Mouse (Mus musculus) midbrain, embryonic 12.5 days (tissue): Measurements from ENCODE around the gene Astn1. TPM values are rescaled to one million over a fixed set of nuclear protein-coding genes. Genes with fewer than 3 reads are reported as not detected.

Experiments used
- ATAC-seq: fragments of 200-750 bp; cut with Nextera tagmentation; 2 replicates; pipeline ENCODE4 v1.8.0; 2017; ENCODE audit warnings: low read depth, moderate TSS enrichment, moderate library complexity; ENCODE audit not compliant: low FRiP score
- H3K27ac ChIP-seq: fragments of 300-500 bp; sonication (generic); replicated peaks from 2 replicates; pipeline ENCODE4 v1.5.1; 2016; ENCODE audit warnings: mild to moderate bottlenecking
- H3K27me3 ChIP-seq: fragments of 300-500 bp; sonication (generic); 2 replicates; pipeline ENCODE4 v1.6.1; 2016; ENCODE audit warnings: mild to moderate bottlenecking
- H3K36me3 ChIP-seq: fragments of 300-500 bp; sonication (generic); 2 replicates; pipeline ENCODE4 v1.6.1; 2016
- H3K4me1 ChIP-seq: fragments of 300-500 bp; sonication (generic); 2 replicates; pipeline ENCODE4 v1.6.1; 2016
- H3K4me2 ChIP-seq: fragments of 300-500 bp; sonication (generic); replicated peaks from 2 replicates; pipeline ENCODE4 v1.6.1; 2016; ENCODE audit warnings: mild to moderate bottlenecking, moderate library complexity
- H3K4me3 ChIP-seq: fragments of 300-500 bp; sonication (generic); 2 replicates; pipeline ENCODE4 v1.5.1; 2016; ENCODE audit warnings: mild to moderate bottlenecking
- H3K9ac ChIP-seq: fragments of 300-500 bp; sonication (generic); replicated peaks from 2 replicates; pipeline ENCODE4 v1.6.1; 2016; ENCODE audit warnings: mild to moderate bottlenecking, moderate library complexity
- H3K9me3 ChIP-seq: fragments of 300-500 bp; sonication (generic); 2 replicates; pipeline ENCODE4 v1.6.1; 2016; ENCODE audit warnings: mild to moderate bottlenecking
- WGBS: fragments of 180-500 bp; shearing (Covaris S2); methylation state at CpG from one replicate; pipeline ENCODE4 v1.1.7; 2016; 5-methylcytosine and 5-hydroxymethylcytosine counted together
- polyA plus RNA-seq: library from polyadenylated mRNA; unstranded; fragments of >200 nt; fragmentation: Nextera tagmentation; extraction: Ambion mirVana; gene quantifications from 2 replicates; pipeline ENCODE4 v1.2.1, GENCODE M21; 2016

Astn1 gene
- polyA plus RNA-seq, 1 experiment from 2014 or later: 21.0 TPM

DNA sequence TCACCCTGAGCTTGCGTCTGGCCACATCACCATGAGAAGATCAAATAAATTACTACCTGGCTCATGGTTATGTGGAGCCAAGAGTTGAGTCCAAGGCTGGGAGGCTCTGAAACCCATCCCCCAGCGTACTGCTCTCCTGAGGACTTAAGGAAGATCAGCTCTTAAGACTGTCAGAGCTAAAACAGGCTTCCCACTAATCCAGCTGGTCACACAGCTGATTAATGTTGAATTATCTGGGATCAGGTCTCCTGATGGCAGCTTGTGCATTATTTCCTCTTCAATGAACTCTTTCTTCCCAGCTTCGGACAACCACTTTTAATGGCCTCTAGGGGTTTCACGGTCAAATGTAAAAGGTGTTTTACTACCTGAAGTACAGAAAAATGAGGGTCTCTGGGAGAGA, 184.4 kb downstream of the Astn1 start:
- 0 out of 2 replicates have a peak, but pooled peaks have one; percentile 8 for ATAC-seq
- WGBS: 24% methylated on average over 4 of the region's 4 CpGs
- no peaks in the 10 kb centered on the region for H3K36me3 ChIP-seq
- H3K4me1 ChIP-seq: peaks cover 29% of the 10 kb centered on the region
- no peak overlapping the region for H3K4me3 ChIP-seq
- H3K4me2 ChIP-seq: no peak overlapping the region
- H3K9me3 ChIP-seq: no peaks in the 10 kb centered on the region
- H3K9ac ChIP-seq: no peak overlapping the region
- H3K27ac ChIP-seq: no peak overlapping the region
- no peaks in the 10 kb centered on the region for H3K27me3 ChIP-seq

- ATAC-seq: peak; percentile 48; the same call in 1 of the 2 replicates
Measured at GRCm38 (mm10) chr1:158547592-158548211, 185.6 kb downstream of the Astn1 start.

DNA sequence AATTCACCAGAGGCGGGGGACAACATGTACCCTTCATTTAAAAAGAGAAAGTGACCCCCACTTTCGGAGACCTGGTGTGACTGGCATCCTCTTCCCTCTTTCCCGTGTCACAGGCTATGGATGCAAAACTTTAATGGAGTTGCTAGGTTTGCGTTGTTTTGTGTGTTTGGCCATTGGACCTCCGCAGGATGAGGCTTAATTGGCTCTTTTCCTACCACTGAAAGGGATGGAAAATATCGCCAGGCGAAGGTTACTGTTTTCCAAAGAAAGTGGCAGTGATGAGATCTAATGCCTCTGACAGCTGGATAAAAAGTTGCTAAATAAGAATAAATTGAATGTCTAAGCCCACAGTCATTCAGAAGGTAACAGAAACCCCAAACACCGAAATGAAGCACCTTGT, 186.2 kb downstream of the Astn1 start:
- Histone ChIP-seq H3K27ac (peak overlapping the region; percentile 55; the same call in 1 of the 2 replicates), H3K4me1 (peaks cover 47% of the 10 kb centered on the region)
- 65% methylated on average over 8 of the region's 8 CpGs for WGBS

More at GRCm38 (mm10) chr1:158547592-158548211, 185.6 kb downstream of the Astn1 start:
- H3K27me3 ChIP-seq: no peaks in the 10 kb centered on the region
- H3K27ac ChIP-seq: peak overlapping the region; percentile 55; the same call in 1 of the 2 replicates
- no peaks in the 10 kb centered on the region for H3K36me3 ChIP-seq
- H3K9ac ChIP-seq: peak overlapping the region; percentile 12; the same call in 1 of the 2 replicates
- H3K4me1 ChIP-seq: peaks cover 41% of the 10 kb centered on the region
- H3K9me3 ChIP-seq: no peaks in the 10 kb centered on the region
- H3K4me3 ChIP-seq: no peak overlapping the region
- H3K4me2 ChIP-seq: 0 out of 2 replicates have a peak overlapping the region, but pooled peaks have one; percentile 13
- 11% methylated on average over 3 of the region's 3 CpGs for WGBS

GRCm38 (mm10) chr1:158549616-158550015, 187.5 kb downstream of the Astn1 start:
- H3K9me3 ChIP-seq: no peaks in the 10 kb centered on the region
- no peak overlapping the region for H3K9ac ChIP-seq
- WGBS: 91% methylated on average over 2 of the region's 2 CpGs
- H3K4me2 ChIP-seq: no peak overlapping the region
- H3K36me3 ChIP-seq: no peaks in the 10 kb centered on the region
- H3K4me1 ChIP-seq: peaks cover 60% of the 10 kb centered on the region
- no peak overlapping the region for H3K27ac ChIP-seq
- no peaks in the 10 kb centered on the region for H3K27me3 ChIP-seq
- no peak for ATAC-seq
- H3K4me3 ChIP-seq: no peak overlapping the region

More for the DNA sequence above, 186.2 kb downstream of the Astn1 start:
- Histone ChIP-seq H3K9me3 (no peaks in the 10 kb centered on the region), H3K9ac (no peak overlapping the region), H3K27me3 (no peaks in the 10 kb centered on the region), H3K4me2 (no peak overlapping the region), H3K36me3 (no peaks in the 10 kb centered on the region), H3K4me3 (no peak overlapping the region)
- ATAC-seq: no peak

- Histone ChIP-seq H3K4me1 (peaks cover 54% of the 10 kb centered on the region), H3K36me3 (no peaks in the 10 kb centered on the region), H3K9me3 (no peaks in the 10 kb centered on the region), H3K27me3 (no peaks in the 10 kb centered on the region), H3K4me2 (peak overlapping the region; percentile 25), H3K4me3 (no peak overlapping the region), H3K9ac (no peak overlapping the region), H3K27ac (peak overlapping the region; percentile 42; the same call in 1 of the 2 replicates)
- 8% methylated on average over 6 of the region's 6 CpGs for WGBS
- peak; percentile 42; the same call in 1 of the 2 replicates for ATAC-seq
Measured at GRCm38 (mm10) chr1:158551951-158552350, 189.9 kb downstream of the Astn1 start.

DNA sequence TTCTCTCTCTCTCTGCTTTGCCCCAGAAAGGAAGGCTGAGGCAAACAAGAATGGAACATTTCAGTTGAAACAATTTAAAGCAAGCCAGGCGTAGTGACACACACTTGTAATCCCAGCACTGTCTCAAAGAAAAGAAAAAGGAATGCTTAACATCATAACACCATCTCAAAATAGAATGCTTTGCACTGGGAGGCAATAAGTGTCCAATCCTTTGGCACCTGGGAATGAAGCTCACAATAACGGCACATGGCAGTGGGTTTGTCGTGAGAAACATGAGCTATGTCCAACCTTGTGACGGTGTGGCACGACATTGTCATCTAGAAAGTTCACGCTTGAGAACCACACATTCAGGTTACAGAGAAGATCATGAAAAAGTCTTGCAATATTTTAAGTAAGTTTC, 191.3 kb downstream of the Astn1 start:
- Histone ChIP-seq H3K4me1 (peaks cover 40% of the 10 kb centered on the region), H3K4me2 (peak overlapping the region; percentile 20), H3K9ac (no peak overlapping the region), H3K9me3 (no peaks in the 10 kb centered on the region), H3K27ac (peak overlapping the region; percentile 78), H3K27me3 (no peaks in the 10 kb centered on the region), H3K4me3 (no peak overlapping the region), H3K36me3 (0 out of 2 replicates have a peak, but pooled peaks cover 3% of the 10 kb centered on the region)
- ATAC-seq: no peak
- 71% methylated on average over 6 of the region's 6 CpGs for WGBS

DNA sequence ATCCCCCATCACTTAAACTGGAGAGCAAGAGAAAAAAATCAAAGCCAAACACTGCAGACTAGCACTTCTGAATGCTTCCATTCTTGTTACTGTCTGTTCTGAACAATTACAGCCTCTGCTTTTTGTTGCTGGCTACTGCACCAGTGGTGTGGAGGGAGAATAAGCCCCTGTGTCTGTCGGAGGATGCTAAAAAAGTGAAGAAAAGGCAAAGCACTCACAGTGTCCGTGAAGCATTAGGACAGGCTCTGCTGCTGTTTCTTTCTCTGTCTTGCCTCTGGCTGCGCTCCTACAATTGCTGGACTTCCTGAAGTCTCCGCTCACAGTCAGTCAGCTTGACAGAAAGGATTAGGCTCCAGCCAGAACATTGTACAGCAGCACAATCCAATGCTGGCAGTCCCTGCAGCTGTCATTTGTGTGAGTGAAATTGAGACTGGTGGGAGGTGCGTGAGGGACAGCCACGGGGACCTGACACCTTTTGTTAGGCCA, 192.0 kb downstream of the Astn1 start:
- H3K27ac ChIP-seq: peak overlapping the region; percentile 78
- WGBS: 3% methylated on average over 6 of the region's 6 CpGs
- 0 out of 2 replicates have a peak, but pooled peaks cover 3% of the 10 kb centered on the region for H3K36me3 ChIP-seq
- peak overlapping the region; percentile 20 for H3K4me2 ChIP-seq
- H3K4me1 ChIP-seq: peaks cover 37% of the 10 kb centered on the region
- no peak overlapping the region for H3K9ac ChIP-seq
- no peaks in the 10 kb centered on the region for H3K27me3 ChIP-seq
- no peaks in the 10 kb centered on the region for H3K9me3 ChIP-seq
- ATAC-seq: peak; percentile 85
- no peak overlapping the region for H3K4me3 ChIP-seq

GRCm38 (mm10) chr1:158573168-158573567, 211.1 kb downstream of the Astn1 start:
- H3K4me1 ChIP-seq: no peaks in the 10 kb centered on the region
- ATAC-seq: no peak

DNA sequence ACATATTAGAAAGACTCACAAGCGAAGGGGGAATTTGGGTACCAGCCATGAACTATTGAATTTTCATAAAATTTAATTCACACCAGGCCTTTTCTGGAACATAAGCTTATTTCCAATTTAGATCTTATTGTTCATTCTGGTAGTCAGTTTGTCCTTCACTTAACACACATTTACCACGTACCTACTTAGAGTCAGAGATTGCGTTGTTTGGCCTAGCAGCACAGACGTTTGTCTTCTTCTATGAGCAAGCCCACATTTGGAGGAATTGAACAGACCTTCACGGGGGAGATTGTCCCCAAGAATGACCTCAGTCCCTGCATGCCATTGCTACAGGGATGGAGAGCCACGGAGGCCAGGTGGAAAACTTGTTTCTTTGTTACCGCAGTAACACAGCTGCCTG, 211.5 kb downstream of the Astn1 start:
- Histone ChIP-seq H3K4me2 (no peak overlapping the region), H3K4me1 (no peaks in the 10 kb centered on the region), H3K36me3 (peaks cover 12% of the 10 kb centered on the region; the same call in 1 of the 2 replicates), H3K27ac (no peak overlapping the region), H3K9ac (no peak overlapping the region), H3K27me3 (no peaks in the 10 kb centered on the region), H3K9me3 (no peaks in the 10 kb centered on the region), H3K4me3 (no peak overlapping the region)
- 91% methylated on average over 7 of the region's 7 CpGs for WGBS
- ATAC-seq: no peak

More at GRCm38 (mm10) chr1:158573168-158573567, 211.1 kb downstream of the Astn1 start:
- Histone ChIP-seq H3K4me2 (no peak overlapping the region), H3K27ac (no peak overlapping the region), H3K4me3 (no peak overlapping the region), H3K27me3 (no peaks in the 10 kb centered on the region), H3K9ac (no peak overlapping the region), H3K36me3 (peaks cover 12% of the 10 kb centered on the region; the same call in 1 of the 2 replicates), H3K9me3 (no peaks in the 10 kb centered on the region)
- 89% methylated on average over 5 of the region's 5 CpGs for WGBS

GRCm38 (mm10) chr1:158575997-158576396, 213.9 kb downstream of the Astn1 start:
- WGBS: 63% methylated on average over 1 of the region's 1 CpGs
- peaks cover 21% of the 10 kb centered on the region for H3K36me3 ChIP-seq
- H3K9ac ChIP-seq: no peak overlapping the region
- ATAC-seq: no peak
- no peak overlapping the region for H3K4me3 ChIP-seq
- no peaks in the 10 kb centered on the region for H3K27me3 ChIP-seq
- H3K9me3 ChIP-seq: no peaks in the 10 kb centered on the region
- H3K4me2 ChIP-seq: no peak overlapping the region
- H3K27ac ChIP-seq: no peak overlapping the region
- no peaks in the 10 kb centered on the region for H3K4me1 ChIP-seq

- ATAC-seq: no peak
- H3K36me3 ChIP-seq: peaks cover 10% of the 10 kb centered on the region; the same call in 1 of the 2 replicates
Measured at GRCm38 (mm10) chr1:158581806-158582205, 219.7 kb downstream of the Astn1 start.

GRCm38 (mm10) chr1:158588903-158589302, 226.8 kb downstream of the Astn1 start:
- Histone ChIP-seq H3K36me3 (peaks cover 13% of the 10 kb centered on the region; the same call in 1 of the 2 replicates), H3K9ac (no peak overlapping the region), H3K27me3 (no peaks in the 10 kb centered on the region), H3K4me2 (no peak overlapping the region), H3K9me3 (no peaks in the 10 kb centered on the region), H3K4me3 (no peak overlapping the region), H3K4me1 (no peaks in the 10 kb centered on the region), H3K27ac (no peak overlapping the region)
- ATAC-seq: no peak
- 63% methylated on average over 3 of the region's 3 CpGs for WGBS

More at GRCm38 (mm10) chr1:158581806-158582205, 219.7 kb downstream of the Astn1 start:
- Histone ChIP-seq H3K4me2 (no peak overlapping the region), H3K27me3 (no peaks in the 10 kb centered on the region), H3K9ac (no peak overlapping the region), H3K9me3 (no peaks in the 10 kb centered on the region), H3K4me3 (no peak overlapping the region), H3K27ac (no peak overlapping the region), H3K4me1 (no peaks in the 10 kb centered on the region)
